Mouse (Mus musculus): ENCODE data around the gene Slc7a7.

- no peak for TF ChIP-seq CTCF (IDR thresholded peaks at IDR 0.05)
- TF ChIP-seq POLR2A (IDR thresholded peaks at IDR 0.05; ENCODE audit: insufficient read depth, low read depth, low read length): no peak
- TF ChIP-seq EP300 (IDR thresholded peaks at IDR 0.05; ENCODE audit: insufficient read depth, low read depth, low read length): no peak
These were observed 15.6 kb upstream of the Slc7a7 start for GRCm38 (mm10) chr14:54432837-54433830.

Measured in heart, adult 2 months (tissue).